Mouse (Mus musculus): Measurements from ENCODE around the gene Ifitm6. TPM values are rescaled to one million over a fixed set of nuclear protein-coding genes. Genes with fewer than 3 reads are reported as not detected.
A peak's percentile ranks its signal among the peaks of the same experiment; 100 is the strongest.
"Not testable (repeated sequence)": the region's sequence is repeated elsewhere in the genome, so short reads cannot be mapped to it uniquely, and the experiment has no call there.

Gene Ifitm6
- 0.24 and 0.31 TPM in 2 replicates for polyA plus RNA-seq (2015; fragmentation: Nextera tagmentation; extraction: Ambion mirVana)

GRCm38 (mm10) chr7:141017824-141018223 lies at the start of gene Ifitm6:
TSS of gene Ifitm6 (minus strand) at chr7:141017924.
- H3K9ac ChIP-seq; H3K4me2 ChIP-seq; H3K9me3 ChIP-seq; ATAC-seq (ENCODE audit: extremely low read depth, insufficient number of reproducible peaks, low FRiP score, low TSS enrichment); H3K27ac ChIP-seq (replicated peaks); H3K4me3 ChIP-seq; H3K36me3 ChIP-seq; H3K27me3 ChIP-seq (replicated peaks); H3K4me1 ChIP-seq: not testable (repeated sequence)
- 88% methylated on average over 1 of the region's 1 CpGs for WGBS

DNA sequence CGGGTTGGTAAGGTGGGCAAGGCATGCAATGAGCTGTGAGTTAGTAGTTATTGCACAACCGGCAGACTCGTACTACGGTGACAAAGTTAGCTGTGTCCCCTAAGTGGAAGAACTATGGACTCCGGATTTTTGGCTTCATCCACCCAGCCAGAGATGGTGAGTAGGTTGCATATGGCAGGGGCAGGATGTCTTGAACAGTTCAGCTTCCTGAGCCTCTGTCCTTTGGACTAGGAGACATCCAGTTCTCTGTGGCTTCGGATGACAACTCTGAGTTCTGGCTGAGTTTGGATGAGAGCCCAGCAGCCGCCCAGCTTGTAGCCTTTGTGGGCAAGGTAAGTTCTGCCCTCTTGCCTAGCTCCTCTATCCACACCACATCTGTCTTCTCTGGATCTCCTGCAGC lies 46.9 kb upstream of the Ifitm6 start:
- Histone ChIP-seq H3K4me3 (no peak overlapping the region), H3K36me3 (no peaks in the 10 kb centered on the region), H3K9me3 (no peaks in the 10 kb centered on the region), H3K27ac (replicated peaks) (no peak overlapping the region), H3K4me2 (no peak overlapping the region), H3K27me3 (replicated peaks) (peaks cover 93% of the 10 kb centered on the region), H3K9ac (no peak overlapping the region), H3K4me1 (peaks cover 13% of the 10 kb centered on the region)
- WGBS, result 81% methylated on average over 7 of the region's 7 CpGs
- no peak for ATAC-seq (ENCODE audit: extremely low read depth, insufficient number of reproducible peaks, low FRiP score, low TSS enrichment)

DNA sequence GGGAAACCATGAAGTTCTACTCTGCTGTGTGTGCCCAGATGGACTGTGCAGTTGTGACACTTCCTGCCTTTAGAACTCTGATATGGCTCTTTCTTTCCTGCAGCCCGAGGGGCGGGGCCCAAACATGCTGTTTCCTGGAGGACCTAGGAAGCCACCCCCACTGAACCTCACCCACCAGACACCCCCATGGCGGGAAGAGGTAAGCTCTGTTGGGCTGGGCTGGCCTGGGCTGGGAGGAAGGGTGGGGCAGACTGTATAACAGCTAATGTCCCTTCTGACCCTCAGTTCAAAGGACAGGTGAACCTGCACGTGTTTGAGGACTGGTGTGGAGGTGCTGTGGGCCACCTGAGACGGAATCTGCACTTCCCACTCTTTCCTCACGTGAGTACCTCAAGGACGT lies 46.5 kb upstream of the Ifitm6 start:
- no peak overlapping the region for H3K4me3 ChIP-seq
- H3K9me3 ChIP-seq, result no peaks in the 10 kb centered on the region
- H3K27me3 ChIP-seq (replicated peaks), result peaks cover 94% of the 10 kb centered on the region
- H3K4me2 ChIP-seq, result no peak overlapping the region
- 75% methylated on average over 7 of the region's 7 CpGs for WGBS
- no peak overlapping the region for H3K9ac ChIP-seq
- peaks cover 13% of the 10 kb centered on the region for H3K4me1 ChIP-seq
- H3K27ac ChIP-seq (replicated peaks), result no peak overlapping the region
- no peak for ATAC-seq (ENCODE audit: extremely low read depth, insufficient number of reproducible peaks, low FRiP score, low TSS enrichment)
- H3K36me3 ChIP-seq, result no peaks in the 10 kb centered on the region

DNA sequence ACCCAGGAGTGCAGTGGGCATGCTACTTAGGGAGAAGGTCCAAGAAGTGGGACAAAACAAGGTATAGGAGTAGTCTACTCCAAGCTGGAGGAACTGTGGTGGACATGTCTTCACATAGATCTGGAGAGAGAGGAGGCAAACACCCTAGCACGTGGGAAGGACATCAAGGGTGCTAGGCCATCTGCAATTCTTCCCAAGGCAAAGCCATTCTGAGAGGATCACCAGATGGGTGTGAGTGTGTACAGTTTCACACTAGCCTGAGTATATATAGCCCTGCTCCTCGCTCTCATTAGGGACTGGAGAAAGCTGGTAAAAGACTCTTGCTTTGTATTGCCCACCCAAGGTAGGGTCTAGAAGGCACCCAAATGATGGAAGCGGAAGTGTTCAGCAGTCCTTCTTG lies 45.6 kb upstream of the Ifitm6 start:
- Histone ChIP-seq H3K4me3 (no peak overlapping the region), H3K4me2 (no peak overlapping the region), H3K9me3 (no peaks in the 10 kb centered on the region), H3K27me3 (replicated peaks) (peaks cover 95% of the 10 kb centered on the region), H3K4me1 (peaks cover 13% of the 10 kb centered on the region), H3K27ac (replicated peaks) (no peak overlapping the region), H3K36me3 (no peaks in the 10 kb centered on the region), H3K9ac (no peak overlapping the region)
- ATAC-seq (ENCODE audit: extremely low read depth, insufficient number of reproducible peaks, low FRiP score, low TSS enrichment), result no peak
- WGBS, result 75% methylated on average over 3 of the region's 3 CpGs

DNA sequence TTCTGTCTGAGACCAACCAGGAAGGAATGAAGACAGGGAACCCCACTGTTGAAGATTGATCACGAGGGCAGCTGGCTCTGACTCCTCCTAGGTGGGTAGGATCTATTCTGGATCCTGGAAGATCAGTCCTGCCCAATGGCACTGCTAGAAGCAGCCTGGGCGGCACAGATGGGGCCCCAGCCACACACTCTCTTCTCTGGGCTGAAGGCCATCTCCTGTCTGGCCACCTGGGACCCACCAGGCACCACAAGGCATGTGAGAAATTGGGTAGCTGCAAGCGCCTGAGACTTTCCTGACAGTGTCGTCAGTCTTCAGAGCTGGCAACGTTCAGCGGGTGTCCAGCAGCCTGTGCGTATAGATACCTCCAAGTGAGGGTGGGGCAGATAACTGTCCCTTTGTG lies 44.8 kb upstream of the Ifitm6 start:
- H3K27ac ChIP-seq (replicated peaks), result no peak overlapping the region
- WGBS, result 66% methylated on average over 7 of the region's 7 CpGs
- no peak overlapping the region for H3K4me2 ChIP-seq
- no peak for ATAC-seq (ENCODE audit: extremely low read depth, insufficient number of reproducible peaks, low FRiP score, low TSS enrichment)
- H3K4me3 ChIP-seq, result no peak overlapping the region
- peaks cover 95% of the 10 kb centered on the region for H3K27me3 ChIP-seq (replicated peaks)
- no peaks in the 10 kb centered on the region for H3K36me3 ChIP-seq
- H3K4me1 ChIP-seq, result peaks cover 13% of the 10 kb centered on the region
- no peak overlapping the region for H3K9ac ChIP-seq
- H3K9me3 ChIP-seq, result no peaks in the 10 kb centered on the region

GRCm38 (mm10) chr7:141061269-141061692 lies 43.6 kb upstream of the Ifitm6 start:
- Histone ChIP-seq H3K9ac (peak overlapping the region; percentile 79), H3K4me2 (peak overlapping the region; percentile 92), H3K9me3 (no peaks in the 10 kb centered on the region), H3K27ac (replicated peaks) (no peak overlapping the region), H3K4me3 (peak overlapping the region; percentile 60), H3K4me1 (peaks cover 13% of the 10 kb centered on the region), H3K27me3 (replicated peaks) (peaks cover 93% of the 10 kb centered on the region), H3K36me3 (no peaks in the 10 kb centered on the region)
- no peak for ATAC-seq (ENCODE audit: extremely low read depth, insufficient number of reproducible peaks, low FRiP score, low TSS enrichment)
- WGBS, result 2% methylated on average over 34 of the region's 37 CpGs

- H3K4me1 ChIP-seq, result peaks cover 13% of the 10 kb centered on the region
- H3K9me3 ChIP-seq, result peaks cover 3% of the 10 kb centered on the region; the same call in 1 of the 2 replicates
- peak within 1 kb of the TSS; percentile 60 for H3K4me3 ChIP-seq
- H3K4me2 ChIP-seq, result peak within 1 kb of the TSS; percentile 92
- under 1% methylated on average over 71 of the region's 72 CpGs for WGBS
- ATAC-seq (ENCODE audit: extremely low read depth, insufficient number of reproducible peaks, low FRiP score, low TSS enrichment), result peak; percentile 67; the same call in 1 of the 2 replicates
- H3K36me3 ChIP-seq, result no peaks in the 10 kb centered on the region
- H3K27ac ChIP-seq (replicated peaks), result no peak within 1 kb of the TSS
- H3K9ac ChIP-seq, result peak within 1 kb of the TSS; percentile 79
- peaks cover 94% of the 10 kb centered on the region for H3K27me3 ChIP-seq (replicated peaks)
Observed at GRCm38 (mm10) chr7:141060426-141061242, 42.9 kb upstream of the Ifitm6 start, which contains the start of gene B4galnt4. TSS of gene B4galnt4 (plus strand) at chr7:141061104.

DNA sequence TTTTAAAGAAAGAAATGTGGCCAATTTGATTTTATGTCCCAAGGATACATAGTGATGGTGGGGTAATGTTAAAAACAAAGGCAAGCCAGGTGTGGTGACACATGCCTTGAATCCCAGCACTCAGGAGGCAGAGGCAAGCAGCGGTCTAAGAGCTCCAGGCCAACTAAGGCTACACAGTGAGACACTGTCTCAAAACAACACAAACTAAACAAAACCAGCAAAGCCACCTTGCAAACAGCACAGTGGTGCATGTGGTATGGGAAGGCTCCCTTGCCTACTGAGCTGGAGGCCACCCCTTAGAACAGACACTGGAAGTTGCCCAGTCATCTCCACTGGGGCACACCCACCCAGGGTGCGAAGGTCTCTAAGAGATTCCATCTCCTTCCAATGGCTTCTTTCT lies 42.2 kb upstream of the Ifitm6 start:
- H3K4me2 ChIP-seq, result peak overlapping the region; percentile 92
- no peaks in the 10 kb centered on the region for H3K36me3 ChIP-seq
- no peak for ATAC-seq (ENCODE audit: extremely low read depth, insufficient number of reproducible peaks, low FRiP score, low TSS enrichment)
- no peak overlapping the region for H3K27ac ChIP-seq (replicated peaks)
- peaks cover 95% of the 10 kb centered on the region for H3K27me3 ChIP-seq (replicated peaks)
- H3K9ac ChIP-seq, result no peak overlapping the region
- WGBS, result 68% methylated on average over 2 of the region's 2 CpGs
- peak overlapping the region; percentile 60 for H3K4me3 ChIP-seq
- H3K4me1 ChIP-seq, result peaks cover 13% of the 10 kb centered on the region
- peaks cover 3% of the 10 kb centered on the region; the same call in 1 of the 2 replicates for H3K9me3 ChIP-seq

DNA sequence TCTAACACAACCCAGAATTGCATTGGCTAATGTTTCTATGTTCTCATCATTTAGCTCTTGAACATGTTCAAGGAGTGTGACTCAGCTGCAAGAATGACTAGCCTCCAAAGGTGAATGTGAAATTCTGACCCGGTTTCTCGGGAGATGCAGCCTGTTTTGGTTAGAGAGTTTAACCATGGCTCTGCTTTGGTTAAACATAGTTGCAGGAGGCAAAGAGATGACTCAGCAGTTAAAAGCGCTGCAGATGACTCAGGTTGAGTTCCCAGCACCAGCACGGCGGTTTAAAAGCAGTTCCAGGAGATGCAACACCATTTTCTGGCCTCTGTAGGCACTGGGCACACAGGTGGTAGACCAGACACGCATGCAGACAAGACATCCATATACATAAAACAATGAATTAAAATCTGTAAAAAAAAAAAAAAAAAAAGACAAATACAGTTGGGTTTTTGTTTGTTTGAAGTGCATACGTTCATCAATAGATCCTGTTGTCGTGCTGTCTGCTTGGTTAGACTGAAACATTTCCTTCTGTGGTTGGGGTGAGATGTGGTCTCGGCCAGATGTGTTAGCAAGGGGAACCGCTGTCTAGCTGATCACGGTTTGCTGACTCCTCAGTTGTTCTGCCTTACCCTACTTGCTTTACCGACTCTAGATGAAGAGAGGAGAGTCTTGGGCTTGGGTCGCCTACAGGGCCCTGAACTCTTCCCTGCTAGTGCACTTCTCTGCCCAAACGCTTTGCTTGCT lies 41.0 kb upstream of the Ifitm6 start:
- Histone ChIP-seq H3K27me3 (replicated peaks) (peaks cover 84% of the 10 kb centered on the region), H3K4me1 (peaks cover 13% of the 10 kb centered on the region)
- ATAC-seq (ENCODE audit: extremely low read depth, insufficient number of reproducible peaks, low FRiP score, low TSS enrichment), result no peak

DNA sequence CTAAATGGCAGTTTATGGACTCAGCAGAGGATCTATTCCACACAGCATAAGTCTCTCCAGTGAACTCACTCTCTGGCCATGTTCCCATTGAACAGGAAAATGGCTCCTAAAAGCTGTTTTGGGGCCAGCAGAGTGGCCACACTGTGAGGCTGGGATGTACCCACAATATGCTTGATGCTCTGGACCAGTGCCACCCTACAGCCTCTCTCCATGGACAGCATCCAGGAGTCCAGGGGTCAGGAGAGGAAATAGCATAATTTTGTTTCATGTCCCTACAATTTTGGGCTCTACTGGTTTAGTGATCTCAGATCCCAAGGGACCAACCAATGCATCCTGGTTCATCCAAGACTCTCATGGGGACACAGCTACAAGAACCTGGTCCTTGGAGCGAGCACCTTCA lies 39.8 kb upstream of the Ifitm6 start:
- Histone ChIP-seq H3K4me3 (no peak overlapping the region), H3K27me3 (replicated peaks) (peaks cover 81% of the 10 kb centered on the region), H3K27ac (replicated peaks) (no peak overlapping the region), H3K4me2 (no peak overlapping the region), H3K4me1 (peaks cover 13% of the 10 kb centered on the region), H3K9me3 (peaks cover 3% of the 10 kb centered on the region; the same call in 1 of the 2 replicates), H3K9ac (no peak overlapping the region), H3K36me3 (no peaks in the 10 kb centered on the region)
- no peak for ATAC-seq (ENCODE audit: extremely low read depth, insufficient number of reproducible peaks, low FRiP score, low TSS enrichment)
- 70% methylated on average over 1 of the region's 1 CpGs for WGBS

More for the DNA sequence above, 41.0 kb upstream of the Ifitm6 start:
- H3K9ac ChIP-seq, result no peak overlapping the region
- H3K36me3 ChIP-seq, result no peaks in the 10 kb centered on the region
- 83% methylated on average over 14 of the region's 14 CpGs for WGBS
- H3K4me2 ChIP-seq, result no peak overlapping the region
- no peak overlapping the region for H3K4me3 ChIP-seq
- peaks cover 3% of the 10 kb centered on the region; the same call in 1 of the 2 replicates for H3K9me3 ChIP-seq
- no peak overlapping the region for H3K27ac ChIP-seq (replicated peaks)

GRCm38 (mm10) chr7:141056976-141057375 lies 39.3 kb upstream of the Ifitm6 start:
- Histone ChIP-seq H3K4me2 (no peak overlapping the region), H3K4me3 (no peak overlapping the region), H3K9ac (no peak overlapping the region), H3K27ac (replicated peaks) (no peak overlapping the region), H3K9me3 (peaks cover 3% of the 10 kb centered on the region; the same call in 1 of the 2 replicates), H3K36me3 (no peaks in the 10 kb centered on the region), H3K27me3 (replicated peaks) (peaks cover 75% of the 10 kb centered on the region), H3K4me1 (peaks cover 13% of the 10 kb centered on the region)
- WGBS, result 79% methylated on average over 6 of the region's 6 CpGs
- no peak for ATAC-seq (ENCODE audit: extremely low read depth, insufficient number of reproducible peaks, low FRiP score, low TSS enrichment)

Measured in heart, embryonic 13.5 days (tissue).